Mouse (Mus musculus) neural tube, embryonic 13.5 days (tissue): ENCODE data around the gene Farp1. TPM values are rescaled to one million over a fixed set of nuclear protein-coding genes. Genes with fewer than 3 reads are reported as not detected.

Experiments
- ATAC-seq: fragments of 200-750 bp; cut with Nextera tagmentation; 2 replicates; pipeline ENCODE4 v1.8.0; 2017; ENCODE audit warnings: low read depth, mild to moderate bottlenecking, moderate TSS enrichment, moderate library complexity
- H3K27ac ChIP-seq: fragments of 300-500 bp; sonication (generic); replicated peaks from 2 replicates; pipeline ENCODE4 v1.5.1; 2015; ENCODE audit warnings: moderate library complexity, mild to moderate bottlenecking, inconsistent platforms
- H3K27me3 ChIP-seq: fragments of 300-500 bp; sonication (generic); 2 replicates; pipeline ENCODE4 v1.6.1; 2015; ENCODE audit warnings: mild to moderate bottlenecking, inconsistent platforms
- H3K36me3 ChIP-seq: fragments of 300-500 bp; sonication (generic); 2 replicates; pipeline ENCODE4 v1.6.1; 2015; ENCODE audit warnings: mild to moderate bottlenecking, inconsistent platforms
- H3K4me1 ChIP-seq: fragments of 300-500 bp; sonication (generic); replicated peaks from 2 replicates; pipeline ENCODE4 v1.6.1; 2015; ENCODE audit warnings: inconsistent platforms
- H3K4me2 ChIP-seq: fragments of 300-500 bp; sonication (generic); 2 replicates; pipeline ENCODE4 v1.6.1; 2015; ENCODE audit warnings: inconsistent platforms, mild to moderate bottlenecking, moderate library complexity
- H3K4me3 ChIP-seq: fragments of 300-500 bp; sonication (generic); 2 replicates; pipeline ENCODE4 v1.5.1; 2015; ENCODE audit warnings: mild to moderate bottlenecking, inconsistent platforms
- H3K9ac ChIP-seq: fragments of 300-500 bp; sonication (generic); 2 replicates; pipeline ENCODE4 v1.6.1; 2015; ENCODE audit warnings: moderate library complexity, mild to moderate bottlenecking, inconsistent platforms
- H3K9me3 ChIP-seq: fragments of 300-500 bp; sonication (generic); 2 replicates; pipeline ENCODE4 v1.6.1; 2016; ENCODE audit warnings: inconsistent platforms
- WGBS: fragments of 180-500 bp; shearing (Covaris S2); methylation state at CpG from one replicate; pipeline ENCODE4 v1.1.7; 2015; 5-methylcytosine and 5-hydroxymethylcytosine counted together
- polyA plus RNA-seq: library from polyadenylated mRNA; unstranded; fragments of >200 nt; fragmentation: Nextera tagmentation; extraction: Ambion mirVana; gene quantifications from 2 replicates; pipeline ENCODE4 v1.2.1, GENCODE M21; 2015

Farp1 gene
- polyA plus RNA-seq, 1 experiment from 2014 or later, result 21.0 TPM

- no peak overlapping the region for H3K9ac ChIP-seq
- H3K4me3 ChIP-seq, result no peak overlapping the region
- H3K36me3 ChIP-seq, result peaks cover 9% of the 10 kb centered on the region
- H3K27ac ChIP-seq, result no peak overlapping the region
- WGBS, result 72% methylated on average over 4 of the region's 4 CpGs
- no peaks in the 10 kb centered on the region for H3K9me3 ChIP-seq
- H3K4me2 ChIP-seq, result no peak overlapping the region
- no peaks in the 10 kb centered on the region for H3K27me3 ChIP-seq
- H3K4me1 ChIP-seq, result no peaks in the 10 kb centered on the region
- ATAC-seq, result no peak
Measured at GRCm38 (mm10) chr14:121262606-121263005, 227.6 kb downstream of the Farp1 start.

GRCm38 (mm10) chr14:121263912-121264311 is 228.9 kb downstream of the Farp1 start:
- no peaks in the 10 kb centered on the region for H3K27me3 ChIP-seq
- no peak overlapping the region for H3K4me2 ChIP-seq
- 92% methylated on average over 2 of the region's 2 CpGs for WGBS
- no peaks in the 10 kb centered on the region for H3K4me1 ChIP-seq
- H3K9me3 ChIP-seq, result no peaks in the 10 kb centered on the region
- peaks cover 12% of the 10 kb centered on the region; the same call in 1 of the 2 replicates for H3K36me3 ChIP-seq
- H3K4me3 ChIP-seq, result no peak overlapping the region
- ATAC-seq, result no peak
- no peak overlapping the region for H3K9ac ChIP-seq
- H3K27ac ChIP-seq, result no peak overlapping the region

- Histone ChIP-seq H3K9me3 (no peaks in the 10 kb centered on the region), H3K27me3 (no peaks in the 10 kb centered on the region), H3K36me3 (peaks cover 12% of the 10 kb centered on the region; the same call in 1 of the 2 replicates), H3K27ac (no peak overlapping the region), H3K4me2 (no peak overlapping the region), H3K9ac (no peak overlapping the region), H3K4me1 (no peaks in the 10 kb centered on the region), H3K4me3 (no peak overlapping the region)
- WGBS, result 85% methylated on average over 6 of the region's 6 CpGs
- ATAC-seq, result no peak
Measured at GRCm38 (mm10) chr14:121264453-121264852, 229.5 kb downstream of the Farp1 start.

GRCm38 (mm10) chr14:121267801-121268200 is 232.8 kb downstream of the Farp1 start:
- no peaks in the 10 kb centered on the region for H3K9me3 ChIP-seq
- H3K4me3 ChIP-seq, result no peak overlapping the region
- no peak overlapping the region for H3K27ac ChIP-seq
- 90% methylated on average over 8 of the region's 8 CpGs for WGBS
- H3K4me1 ChIP-seq, result no peaks in the 10 kb centered on the region
- H3K4me2 ChIP-seq, result no peak overlapping the region
- no peak for ATAC-seq
- peaks cover 41% of the 10 kb centered on the region for H3K36me3 ChIP-seq
- no peaks in the 10 kb centered on the region for H3K27me3 ChIP-seq
- H3K9ac ChIP-seq, result no peak overlapping the region

- H3K27me3 ChIP-seq, result no peaks in the 10 kb centered on the region
- WGBS, result 87% methylated on average over 6 of the region's 6 CpGs
- H3K4me2 ChIP-seq, result no peak overlapping the region
- H3K4me1 ChIP-seq, result no peaks in the 10 kb centered on the region
- H3K4me3 ChIP-seq, result no peak overlapping the region
- peaks cover 64% of the 10 kb centered on the region for H3K36me3 ChIP-seq
- H3K9ac ChIP-seq, result no peak overlapping the region
- no peak for ATAC-seq
- no peak overlapping the region for H3K27ac ChIP-seq
- no peaks in the 10 kb centered on the region for H3K9me3 ChIP-seq
Measured at GRCm38 (mm10) chr14:121270490-121270889, 235.5 kb downstream of the Farp1 start.

- WGBS, result 77% methylated on average over 12 of the region's 12 CpGs
- no peak overlapping the region for H3K4me3 ChIP-seq
- H3K9me3 ChIP-seq, result no peaks in the 10 kb centered on the region
- no peak overlapping the region for H3K4me2 ChIP-seq
- no peak overlapping the region for H3K27ac ChIP-seq
- ATAC-seq, result no peak
- H3K9ac ChIP-seq, result no peak overlapping the region
- H3K36me3 ChIP-seq, result peaks cover 73% of the 10 kb centered on the region
- no peaks in the 10 kb centered on the region for H3K4me1 ChIP-seq
- no peaks in the 10 kb centered on the region for H3K27me3 ChIP-seq
Measured at GRCm38 (mm10) chr14:121274985-121275384, 240.0 kb downstream of the Farp1 start.

GRCm38 (mm10) chr14:121276016-121276415 is 241.0 kb downstream of the Farp1 start:
- H3K9me3 ChIP-seq, result no peaks in the 10 kb centered on the region
- WGBS, result 81% methylated on average over 10 of the region's 10 CpGs
- H3K4me3 ChIP-seq, result no peak overlapping the region
- ATAC-seq, result no peak
- no peaks in the 10 kb centered on the region for H3K27me3 ChIP-seq
- no peak overlapping the region for H3K9ac ChIP-seq
- peaks cover 73% of the 10 kb centered on the region for H3K36me3 ChIP-seq
- H3K4me1 ChIP-seq, result no peaks in the 10 kb centered on the region
- H3K4me2 ChIP-seq, result no peak overlapping the region
- H3K27ac ChIP-seq, result no peak overlapping the region

GRCm38 (mm10) chr14:121279106-121279505 is 244.1 kb downstream of the Farp1 start:
- WGBS, result 37% methylated on average over 6 of the region's 6 CpGs
- Histone ChIP-seq H3K36me3 (peaks cover 74% of the 10 kb centered on the region), H3K9me3 (no peaks in the 10 kb centered on the region), H3K4me3 (no peak overlapping the region), H3K27ac (no peak overlapping the region), H3K4me2 (no peak overlapping the region), H3K4me1 (no peaks in the 10 kb centered on the region), H3K27me3 (no peaks in the 10 kb centered on the region), H3K9ac (no peak overlapping the region)
- peak; percentile 66 for ATAC-seq

- Histone ChIP-seq H3K27ac (no peak overlapping the region), H3K9me3 (no peaks in the 10 kb centered on the region), H3K4me1 (no peaks in the 10 kb centered on the region), H3K4me2 (no peak overlapping the region), H3K4me3 (no peak overlapping the region), H3K9ac (no peak overlapping the region), H3K27me3 (no peaks in the 10 kb centered on the region), H3K36me3 (peaks cover 74% of the 10 kb centered on the region)
- WGBS, result 83% methylated on average over 16 of the region's 16 CpGs
- ATAC-seq, result no peak
Measured at GRCm38 (mm10) chr14:121280601-121281335, 245.8 kb downstream of the Farp1 start.

- peaks cover 74% of the 10 kb centered on the region for H3K36me3 ChIP-seq
- H3K4me3 ChIP-seq, result no peak overlapping the region
- H3K9me3 ChIP-seq, result no peaks in the 10 kb centered on the region
- H3K4me2 ChIP-seq, result no peak overlapping the region
- ATAC-seq, result no peak
- no peaks in the 10 kb centered on the region for H3K4me1 ChIP-seq
- no peaks in the 10 kb centered on the region for H3K27me3 ChIP-seq
- H3K9ac ChIP-seq, result no peak overlapping the region
- H3K27ac ChIP-seq, result no peak overlapping the region
Measured at GRCm38 (mm10) chr14:121281336-121281710, 246.3 kb downstream of the Farp1 start.

GRCm38 (mm10) chr14:121285379-121286120 is 250.6 kb downstream of the Farp1 start:
- Histone ChIP-seq H3K4me1 (no peaks in the 10 kb centered on the region), H3K27me3 (no peaks in the 10 kb centered on the region), H3K9ac (no peak overlapping the region), H3K9me3 (no peaks in the 10 kb centered on the region), H3K4me2 (no peak overlapping the region), H3K4me3 (no peak overlapping the region), H3K27ac (no peak overlapping the region), H3K36me3 (peaks cover 72% of the 10 kb centered on the region)
- WGBS, result 95% methylated on average over 14 of the region's 14 CpGs
- ATAC-seq, result no peak

GRCm38 (mm10) chr14:121291881-121292280 is 256.9 kb downstream of the Farp1 start:
- WGBS, result 92% methylated on average over 8 of the region's 8 CpGs
- no peak for ATAC-seq
- Histone ChIP-seq H3K9me3 (no peaks in the 10 kb centered on the region), H3K27ac (no peak overlapping the region), H3K27me3 (no peaks in the 10 kb centered on the region), H3K4me1 (no peaks in the 10 kb centered on the region), H3K4me3 (no peak overlapping the region), H3K4me2 (no peak overlapping the region), H3K9ac (no peak overlapping the region), H3K36me3 (peaks cover 58% of the 10 kb centered on the region)
